Mouse (Mus musculus) embryonic fibroblast, embryonic 13.5 days (primary cell): Measurements from ENCODE around the gene Ctnna2.

Source experiments
- CTCF ChIP-seq: IDR thresholded peaks from 2 replicates; pipeline ENCODE4 v1.5.1; 2011; ENCODE audit warnings: mild to moderate bottlenecking, control low read depth, low read length, moderate library complexity, borderline replicate concordance; ENCODE audit not compliant: insufficient read depth
- POLR2A ChIP-seq: IDR thresholded peaks from 2 replicates; pipeline ENCODE4 v1.6.1; 2011; ENCODE audit warnings: low read depth, mild to moderate bottlenecking, control low read depth, low read length, moderate library complexity

DNA sequence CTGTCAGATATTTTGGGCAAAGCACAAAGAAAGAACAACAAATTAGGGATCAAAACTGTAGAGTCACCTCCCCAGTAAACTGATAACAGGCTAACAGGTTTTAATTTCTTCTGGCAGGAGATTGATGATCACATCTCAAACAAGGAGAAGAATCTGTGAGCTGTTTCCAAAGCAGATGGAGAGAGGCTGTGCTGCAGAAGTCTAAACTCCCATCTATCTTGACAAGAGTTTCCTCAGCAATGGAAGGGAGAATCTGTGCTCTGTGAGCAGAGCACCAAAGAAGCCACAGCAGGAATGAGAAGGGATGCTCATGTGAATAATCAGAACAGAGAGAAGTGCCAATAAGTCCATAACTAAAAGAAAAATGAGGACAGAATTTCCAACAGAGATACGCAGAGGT is 678.2 kb downstream of the Ctnna2 start:
- TF ChIP-seq CTCF = no peak
- TF ChIP-seq POLR2A = no peak
